Mouse (Mus musculus): ENCODE results near the gene Rbm42.
A peak's percentile ranks its signal among the peaks of the same experiment; 100 is the strongest.

Rbm42 gene

DNA sequence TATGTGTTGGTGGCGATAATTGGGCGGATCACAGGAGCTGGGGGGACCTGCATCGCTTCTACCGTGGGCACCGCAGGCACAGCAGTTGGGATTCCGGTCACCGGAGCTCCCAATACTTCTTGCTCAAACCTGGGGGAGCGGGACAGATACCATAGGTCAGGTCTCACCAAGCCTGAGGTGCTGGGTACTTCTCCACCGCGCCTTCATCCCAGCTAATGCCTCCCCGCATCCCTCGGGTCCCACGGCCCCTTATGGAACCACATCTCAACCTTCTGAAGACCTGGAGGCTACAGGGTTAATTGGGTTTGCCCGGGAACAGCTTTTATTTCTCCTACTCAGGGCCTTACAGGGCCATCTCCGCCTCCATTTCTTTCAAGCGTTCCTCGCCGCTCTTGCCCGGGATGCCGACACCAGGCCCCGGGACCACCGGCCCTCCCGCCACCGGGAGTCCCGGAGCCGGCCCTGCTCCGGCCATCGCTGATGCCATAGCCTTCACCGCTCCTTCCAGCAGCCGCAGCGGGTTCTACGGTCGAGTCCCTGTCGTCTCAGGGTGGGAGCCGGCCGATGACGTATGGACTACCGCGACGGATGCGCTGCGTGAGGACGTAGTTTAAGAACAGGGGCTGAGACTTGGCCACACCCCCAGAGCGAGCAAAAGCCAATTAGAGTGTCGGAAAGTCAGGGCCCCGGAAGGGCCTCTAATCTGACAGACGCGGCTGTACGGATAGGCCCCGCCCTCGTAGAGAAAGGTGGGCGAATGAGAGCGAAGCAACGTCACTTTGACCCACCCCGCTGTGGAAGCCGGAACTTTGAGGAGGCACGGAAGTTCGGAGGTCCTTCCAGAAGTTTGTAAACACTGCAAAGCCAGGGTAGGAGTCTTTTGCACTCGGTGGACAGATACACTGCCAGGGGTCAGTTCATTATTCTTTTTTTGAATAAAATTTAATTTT, at the start of gene Rbm42:
Gene Rbm42, minus strand, starts transcription at position 727 of the 950 bp plus-strand sequence.
- DNase-seq (ENCODE audit: low spot score in 2 of 2), result peak; percentile 99

DNA sequence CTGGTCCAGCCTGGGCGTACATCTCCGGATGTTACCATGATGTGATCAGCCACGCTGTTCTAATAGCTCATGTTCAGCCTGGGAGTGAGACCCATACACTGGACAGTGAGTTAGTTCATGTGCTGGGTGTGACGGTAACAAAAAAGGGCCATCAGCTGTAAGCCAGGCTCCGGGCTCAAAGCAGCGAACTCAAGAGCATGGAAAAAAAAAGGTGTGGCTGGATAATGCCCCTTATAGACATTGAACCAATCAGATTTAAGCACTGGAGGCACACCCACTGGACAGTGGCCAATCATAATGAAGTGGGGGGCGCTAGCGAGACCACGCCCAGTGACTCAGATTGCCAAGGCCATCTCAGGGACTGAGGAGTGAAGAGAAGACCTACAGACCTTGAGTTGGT, 48.5 kb upstream of the Rbm42 start, which contains the start of gene 2200002J24Rik:
Gene 2200002J24Rik, plus strand, starts transcription at position 338 of the 400 bp plus-strand sequence.
- DNase-seq (ENCODE audit: low spot score in 2 of 2), result no peak

DNA sequence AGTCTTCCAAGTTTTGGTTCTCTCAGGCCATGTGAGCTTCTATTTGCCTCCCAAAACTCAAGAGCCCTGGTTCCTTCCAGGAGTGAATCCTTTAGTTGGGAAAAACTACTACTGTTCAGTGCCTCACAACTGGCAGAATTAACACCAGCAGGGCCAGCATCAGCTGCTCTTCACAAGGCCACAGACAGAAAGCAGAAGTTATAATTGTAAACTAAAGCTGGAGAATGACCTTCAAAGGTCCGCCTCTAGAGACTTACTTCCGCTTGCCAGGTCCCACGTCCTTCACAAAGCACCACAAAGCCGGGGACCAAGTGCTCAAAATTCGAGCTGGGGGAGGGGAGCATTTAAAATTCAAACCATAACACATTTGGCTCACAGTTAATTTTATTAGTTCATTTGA, 48.0 kb upstream of the Rbm42 start:
- DNase-seq (ENCODE audit: low spot score in 2 of 2), result no peak

DNA sequence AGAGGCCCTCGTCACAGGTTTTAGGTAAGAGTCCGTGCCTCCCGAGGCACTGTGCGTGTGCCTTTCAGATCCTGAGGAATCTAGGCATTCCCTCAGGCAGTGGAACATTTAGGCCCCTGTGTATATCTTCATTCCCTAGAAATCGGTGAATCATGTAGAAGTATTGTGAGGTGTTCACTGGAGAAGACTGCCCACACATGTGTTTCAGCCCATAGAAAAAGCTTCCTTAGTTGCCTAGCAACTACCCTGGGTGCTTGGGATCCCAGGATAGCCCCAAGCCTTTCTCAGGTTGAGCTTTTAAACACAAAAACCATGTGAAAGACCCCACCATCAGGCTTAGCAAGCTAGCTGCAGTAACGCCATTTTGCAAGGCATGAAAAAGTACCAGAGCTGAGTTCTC, 38.2 kb upstream of the Rbm42 start:
- DNase-seq (ENCODE audit: low spot score in 2 of 2), result peak in 1 of 2 experiments; percentile 19

DNA sequence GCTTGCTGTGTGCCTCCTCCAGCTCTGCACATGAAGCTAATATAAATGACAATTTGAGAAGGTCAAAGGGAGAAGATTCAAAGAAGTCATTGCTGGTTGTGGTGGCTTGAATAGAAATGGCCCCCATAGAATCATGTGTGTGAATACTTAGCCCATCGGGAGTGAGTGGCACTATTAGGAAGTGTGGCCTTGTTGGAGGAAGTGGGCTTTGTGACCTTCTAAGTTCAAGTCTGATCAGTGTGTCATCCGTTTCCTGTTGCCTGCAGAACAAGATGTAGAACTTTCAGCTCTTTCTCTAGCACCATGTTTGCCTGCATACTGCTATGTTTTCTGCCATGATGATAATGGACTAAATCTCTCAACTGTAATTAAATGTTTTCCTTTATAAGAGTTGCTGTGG, 33.3 kb upstream of the Rbm42 start:
- no peak for DNase-seq (ENCODE audit: low spot score in 2 of 2)

DNA sequence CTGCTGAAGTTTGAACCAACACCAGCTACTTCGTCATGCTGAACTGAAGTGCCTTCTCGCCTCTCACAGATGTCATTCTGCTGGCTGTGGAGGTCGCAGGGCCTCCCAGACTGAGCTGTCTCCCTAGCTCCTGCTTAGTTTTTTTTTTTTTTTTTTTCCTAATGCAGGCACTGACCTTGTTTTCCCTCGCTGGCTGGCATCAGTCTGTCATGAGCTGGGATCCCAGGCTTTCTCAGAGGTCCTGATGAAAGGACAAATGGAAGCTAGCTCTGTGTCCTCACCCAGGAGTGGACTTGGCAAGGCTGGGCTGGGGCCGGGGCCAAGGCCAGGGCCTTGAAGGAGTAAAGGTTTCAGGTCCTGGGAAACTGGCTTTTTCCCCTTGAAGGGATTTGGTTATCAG, 31.8 kb upstream of the Rbm42 start:
- no peak for DNase-seq (ENCODE audit: low spot score in 2 of 2)

DNA sequence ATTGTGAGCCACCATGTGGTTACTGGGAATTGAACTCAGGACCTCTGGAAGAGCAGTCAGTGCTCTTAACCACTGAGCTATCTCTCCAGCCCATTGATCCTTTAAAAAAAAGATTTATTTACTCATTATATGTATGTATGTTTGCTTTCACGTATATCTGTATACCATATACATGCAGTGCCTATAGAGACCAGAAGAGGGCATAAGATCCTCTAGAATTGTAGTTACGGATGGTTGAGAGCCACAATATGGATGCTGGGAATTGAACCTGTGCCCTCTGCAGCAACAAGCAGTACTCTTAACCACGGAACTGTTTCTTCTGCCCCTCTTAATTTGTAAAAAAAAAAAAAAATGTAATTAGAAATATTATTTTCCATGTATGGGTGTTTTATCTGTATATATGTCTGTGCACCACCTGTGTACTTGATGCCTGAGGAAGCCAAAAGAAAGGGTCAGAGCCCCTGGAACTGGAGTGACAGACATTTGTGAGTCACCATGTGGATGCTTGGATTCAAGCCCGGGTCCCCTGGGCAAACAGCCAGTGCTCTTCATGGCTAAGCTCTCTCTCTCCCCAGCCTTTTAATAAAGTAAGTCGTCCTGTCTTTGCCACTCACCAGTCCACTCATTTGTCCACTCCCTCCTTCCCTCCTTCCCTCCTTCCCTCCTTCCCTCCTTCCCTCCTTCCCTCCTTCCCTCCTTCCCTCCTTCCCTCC, 28.3 kb upstream of the Rbm42 start:
- DNase-seq (ENCODE audit: low spot score in 2 of 2), result no peak

DNA sequence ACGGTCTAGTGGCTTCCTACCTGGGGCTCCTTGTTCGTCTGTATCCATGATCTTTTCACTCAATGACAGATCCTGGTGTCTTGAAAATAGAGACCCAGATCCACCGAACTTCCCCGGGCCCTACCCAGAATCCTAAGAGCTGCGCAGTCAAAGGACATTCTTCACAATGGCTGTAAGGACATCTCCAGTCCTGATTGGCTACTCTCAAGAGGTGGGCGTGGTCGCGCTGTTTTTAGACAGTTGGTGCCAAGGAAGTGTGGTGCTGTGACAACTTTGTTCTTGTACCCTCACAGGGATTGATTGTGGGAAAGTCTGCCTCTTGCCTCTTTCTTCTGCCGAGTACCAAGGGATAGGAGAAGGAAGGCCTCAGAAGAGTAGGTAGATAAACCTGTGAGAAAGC, 21.4 kb upstream of the Rbm42 start, which contains the start of gene Pmis2:
Gene Pmis2, minus strand, starts transcription at position 126 of the 400 bp plus-strand sequence.
- no peak for DNase-seq (ENCODE audit: low spot score in 2 of 2)

DNA sequence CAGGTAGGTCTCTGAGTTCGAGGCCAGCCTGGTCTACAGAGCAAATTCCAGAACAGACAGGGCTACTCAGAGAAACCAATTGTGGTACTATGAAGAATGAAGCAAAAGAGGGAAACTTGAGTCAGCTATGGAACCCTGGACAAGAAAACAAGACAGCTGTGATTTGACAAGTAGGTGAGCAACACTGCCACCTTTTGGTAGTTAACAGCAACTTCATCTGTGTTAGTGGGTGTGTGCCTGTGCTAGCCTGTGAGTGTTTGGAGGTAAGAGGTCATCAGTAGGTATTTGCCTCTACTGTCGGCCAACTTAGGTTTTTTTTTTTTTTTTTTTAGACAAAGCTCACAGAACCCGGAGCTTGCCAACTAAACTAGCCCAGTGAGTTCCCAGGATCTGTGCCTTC, 19.1 kb upstream of the Rbm42 start:
- no peak for DNase-seq (ENCODE audit: low spot score in 2 of 2)

DNA sequence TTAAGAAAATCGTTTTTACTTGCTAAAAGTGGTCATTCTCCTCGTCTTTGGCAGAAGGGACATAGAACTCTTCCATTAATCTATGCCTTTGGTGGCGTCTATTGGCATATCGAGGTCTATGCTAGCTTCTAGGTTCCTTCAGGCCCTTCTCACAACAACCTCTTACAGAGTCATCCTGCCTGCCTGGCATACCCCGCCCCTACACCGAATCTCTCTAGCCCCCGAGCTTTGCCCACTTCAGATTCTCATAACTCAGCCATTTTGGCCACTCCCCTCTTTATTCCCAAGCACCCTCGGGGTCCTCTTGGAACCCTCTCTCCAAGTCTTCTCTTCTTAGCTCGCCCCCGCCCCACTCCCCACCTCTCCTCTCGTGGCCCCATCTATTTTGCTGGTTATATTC, 15.2 kb upstream of the Rbm42 start:
- DNase-seq (ENCODE audit: low spot score in 2 of 2), result peak in 1 of 2 experiments; percentile 8

DNA sequence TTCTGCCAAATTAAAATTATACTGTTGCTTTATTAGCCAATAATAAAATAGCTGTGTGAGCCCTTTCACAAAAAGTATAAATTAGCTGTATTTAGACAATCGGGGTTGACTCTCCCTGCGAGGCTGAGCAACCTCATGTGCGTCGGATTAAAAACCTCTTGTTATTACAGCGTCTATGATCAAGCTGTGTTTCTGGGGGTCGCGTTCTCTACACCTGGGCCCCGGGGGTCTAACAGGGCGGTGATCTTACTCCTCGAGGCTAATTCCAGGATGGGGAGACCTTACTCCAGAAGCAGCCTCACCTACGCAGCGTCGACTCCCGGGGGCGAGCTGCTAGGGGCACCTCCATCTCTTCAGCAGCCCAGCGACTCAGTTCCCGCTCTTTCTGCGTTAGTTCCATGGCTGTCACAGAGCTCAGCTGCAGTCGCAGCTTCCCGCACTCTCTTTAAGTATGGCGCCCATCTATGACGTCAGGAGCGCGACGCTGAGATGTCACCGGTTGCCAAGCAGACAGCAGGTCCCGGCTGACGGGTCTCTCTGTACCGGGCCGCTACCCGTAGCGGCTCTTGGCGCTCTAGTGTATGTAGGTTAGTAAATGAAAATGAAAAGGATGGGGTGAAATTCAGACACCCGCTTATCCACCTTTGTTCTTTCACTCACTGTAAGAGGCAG, 14.5 kb upstream of the Rbm42 start, which contains the start of gene Haus5:
Gene Haus5, minus strand, starts transcription at position 466 of the 672 bp plus-strand sequence.
- peak; percentile 90 to 95 for DNase-seq (ENCODE audit: low spot score in 2 of 2)

DNA sequence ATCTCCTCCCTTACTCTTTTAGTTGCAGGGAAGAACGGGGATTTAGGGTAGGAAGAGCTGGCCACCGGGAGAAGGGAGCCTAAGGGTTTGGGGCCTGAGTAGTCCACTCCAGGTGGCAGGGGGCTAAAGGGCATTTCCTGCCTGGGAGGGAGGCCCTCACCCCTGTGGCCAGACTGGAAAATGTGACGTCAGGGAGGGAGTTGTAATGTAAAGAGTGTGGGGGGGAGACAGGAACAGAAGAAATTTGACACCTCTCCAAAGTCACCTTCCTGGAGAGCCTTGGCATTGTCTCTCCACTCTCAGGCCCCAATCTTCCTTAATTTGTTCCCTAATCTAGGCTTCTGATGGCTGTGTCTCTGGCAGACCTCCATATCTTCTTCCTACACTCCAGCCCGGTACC, 11.0 kb downstream of the Rbm42 start:
- DNase-seq (ENCODE audit: low spot score in 2 of 2), result no peak

DNA sequence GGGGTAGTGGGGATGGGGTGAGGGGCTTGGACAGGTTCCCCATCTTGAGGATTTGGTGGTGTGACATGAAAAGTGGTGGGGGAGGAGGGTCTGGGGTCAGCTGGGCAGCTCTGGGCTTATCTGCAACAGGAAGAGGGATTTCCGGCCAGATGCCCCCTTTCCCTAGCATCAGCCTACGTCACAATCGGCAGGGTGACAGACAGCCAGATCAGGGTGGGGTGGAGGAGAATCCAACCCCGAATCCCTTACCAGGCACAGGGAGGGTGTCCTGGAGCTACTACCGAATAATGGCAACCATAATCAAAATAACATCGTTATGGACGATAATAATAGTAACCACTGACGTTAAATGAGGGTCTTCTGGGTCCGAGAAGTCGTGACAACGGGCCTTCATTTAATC, 13.7 kb downstream of the Rbm42 start:
- no peak for DNase-seq (ENCODE audit: low spot score in 2 of 2)

DNA sequence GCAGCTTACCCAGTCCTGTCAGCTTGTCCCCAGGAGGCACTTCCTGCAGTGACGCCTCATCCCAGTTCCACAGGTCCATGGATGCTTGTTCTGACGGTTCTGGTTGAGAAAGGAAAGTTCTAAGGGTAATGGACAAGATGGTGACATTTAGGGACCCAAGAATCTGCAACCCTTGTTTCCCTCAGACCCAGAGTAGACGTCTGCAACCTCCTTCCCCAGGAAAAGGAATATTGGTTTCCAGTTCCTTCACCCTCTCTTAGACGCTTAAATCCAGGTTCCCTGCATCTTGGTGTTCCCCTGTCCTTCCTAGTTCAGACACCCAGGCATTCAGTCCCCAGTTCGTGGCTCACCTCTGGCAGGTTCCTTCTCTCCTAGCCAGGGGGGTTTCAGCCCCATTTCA, 14.4 kb downstream of the Rbm42 start, which contains the start of gene Etv2:
Gene Etv2, minus strand, starts transcription at position 101 of the 400 bp plus-strand sequence.
- DNase-seq (ENCODE audit: low spot score in 2 of 2), result no peak

DNA sequence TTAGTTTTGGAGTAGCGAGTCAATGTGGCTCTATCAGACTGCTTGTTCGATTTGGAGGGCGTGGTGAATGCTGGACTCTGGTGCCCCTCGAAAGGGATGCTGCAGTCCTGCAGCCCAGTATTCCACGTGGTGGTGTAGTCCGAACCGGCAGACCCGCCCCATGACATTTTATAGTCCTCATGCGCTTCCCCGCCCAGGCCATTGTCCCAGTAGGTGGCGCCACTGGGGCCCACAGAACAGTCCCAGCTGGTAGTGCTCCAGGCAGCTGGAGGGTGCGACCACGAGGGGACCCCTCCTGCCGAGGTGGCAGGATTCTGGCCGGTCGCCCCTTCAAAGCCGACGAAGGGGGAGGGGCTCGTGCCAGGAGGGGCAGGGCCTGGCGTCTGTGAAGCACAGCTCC, 15.5 kb downstream of the Rbm42 start:
- DNase-seq (ENCODE audit: low spot score in 2 of 2), result no peak

DNA sequence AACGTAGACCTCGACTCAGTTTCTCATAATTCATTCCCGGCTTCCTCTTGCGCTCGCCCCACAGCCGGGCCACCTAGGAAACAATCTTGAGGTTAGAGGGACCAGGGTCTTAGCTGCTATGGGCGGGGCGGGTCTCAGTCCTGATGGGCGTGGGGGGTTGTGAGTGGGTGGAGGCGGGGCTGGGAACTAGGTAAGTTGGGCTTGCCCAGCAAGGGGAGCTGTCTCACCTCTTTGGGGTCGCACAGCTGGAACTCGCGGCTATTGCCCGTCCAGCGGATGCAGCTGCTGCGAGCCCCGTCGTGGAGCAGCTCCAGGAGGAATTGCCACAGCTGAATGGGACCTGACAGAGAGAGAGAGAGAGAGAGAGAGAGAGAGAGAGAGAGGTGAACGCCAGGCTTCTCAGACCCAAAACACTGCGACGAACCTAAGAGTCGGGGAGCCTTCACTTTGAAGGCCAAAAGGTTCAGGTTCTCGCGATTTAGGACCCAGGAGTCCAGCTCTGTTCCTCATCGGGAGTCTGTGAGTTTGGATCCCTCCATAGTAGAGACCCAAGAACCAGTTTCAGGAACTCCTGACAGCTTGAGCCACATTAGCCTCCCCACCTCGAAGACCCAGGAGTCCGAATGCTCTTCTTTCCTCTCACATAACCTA, 16.2 kb downstream of the Rbm42 start:
- DNase-seq (ENCODE audit: low spot score in 2 of 2), result no peak

DNA sequence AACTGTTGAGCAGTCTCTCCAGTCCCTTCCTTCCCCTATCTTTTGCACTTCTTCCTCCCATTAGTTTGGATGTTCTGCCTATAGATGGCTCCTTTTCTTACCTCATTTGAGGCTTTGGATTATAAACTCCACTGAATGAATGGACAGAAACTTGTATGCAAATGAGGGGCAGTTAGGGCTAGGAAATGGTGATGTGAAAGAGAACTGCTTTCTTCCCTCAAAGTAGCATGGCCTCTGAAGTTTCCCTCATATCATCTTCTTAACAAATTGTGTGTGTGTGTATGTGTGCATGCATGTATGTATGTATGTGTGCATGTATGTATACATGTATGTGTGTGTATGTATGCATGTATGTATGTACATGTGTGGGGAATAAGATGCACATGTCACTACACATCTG, 21.1 kb downstream of the Rbm42 start:
- DNase-seq (ENCODE audit: low spot score in 2 of 2), result no peak

DNA sequence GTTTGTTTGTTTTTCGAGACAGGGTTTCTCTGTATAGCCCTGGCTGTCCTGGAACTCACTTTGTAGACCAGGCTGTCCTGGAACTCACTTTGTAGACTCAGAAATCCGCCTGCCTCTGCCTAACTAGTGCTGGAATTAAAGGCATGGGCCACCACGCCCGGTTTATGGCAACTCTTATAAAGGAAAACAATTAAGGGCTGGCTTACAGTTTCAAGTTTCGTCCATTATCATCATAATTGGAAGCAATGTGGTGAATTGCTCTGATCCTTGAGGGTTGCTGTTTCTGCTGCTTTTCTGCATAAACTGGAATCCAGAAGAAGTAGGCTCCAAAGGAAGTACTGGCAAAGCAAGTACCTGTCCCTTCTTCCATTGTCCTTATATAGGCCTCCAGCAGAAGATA, 23.5 kb downstream of the Rbm42 start:
- no peak for DNase-seq (ENCODE audit: low spot score in 2 of 2)

DNA sequence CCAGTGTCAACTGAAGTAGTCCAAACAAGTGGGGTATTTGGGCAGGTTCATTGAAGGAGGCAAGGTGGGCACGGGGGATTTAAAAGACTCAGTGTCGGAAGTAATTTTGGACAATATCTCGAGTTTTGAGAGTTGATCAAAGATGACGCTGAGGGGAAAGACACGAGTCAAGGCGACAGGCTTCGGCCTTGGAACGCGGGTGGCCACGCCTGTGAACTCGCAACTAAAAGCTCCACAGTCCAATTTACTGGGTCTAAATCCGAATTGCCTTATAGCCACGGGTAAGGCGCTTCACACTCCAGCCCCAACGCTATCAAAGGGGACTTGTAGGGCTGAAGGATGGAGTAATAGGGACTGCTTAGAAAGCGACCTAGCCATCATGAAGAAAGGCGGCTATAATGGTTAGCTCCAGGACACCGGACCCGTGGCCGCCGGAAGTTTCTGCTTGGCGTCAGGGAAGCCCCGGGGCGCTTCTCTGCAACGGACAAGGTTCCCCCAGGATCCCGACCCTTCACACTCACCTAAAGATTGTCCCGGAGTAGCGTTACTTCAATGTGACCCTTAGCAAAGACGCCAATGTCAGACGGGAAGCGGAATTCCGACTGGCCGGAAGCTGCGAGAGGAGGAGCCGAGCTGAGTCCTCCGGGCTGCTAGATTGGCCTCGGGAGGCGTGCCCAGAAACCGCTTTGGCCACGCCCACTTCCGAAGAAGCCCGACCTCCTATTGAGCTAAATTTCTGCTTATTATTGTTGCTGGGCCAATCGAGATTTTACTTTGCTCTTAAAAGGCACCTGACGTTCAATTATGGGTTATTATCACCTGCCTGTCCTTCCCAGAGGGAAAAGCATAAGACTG, 24.4 kb downstream of the Rbm42 start, which contains the start of gene Cox6b1:
Gene Cox6b1, minus strand, starts transcription at position 622 of the 855 bp plus-strand sequence.
- DNase-seq (ENCODE audit: low spot score in 2 of 2), result peak; percentile 78 to 83

DNA sequence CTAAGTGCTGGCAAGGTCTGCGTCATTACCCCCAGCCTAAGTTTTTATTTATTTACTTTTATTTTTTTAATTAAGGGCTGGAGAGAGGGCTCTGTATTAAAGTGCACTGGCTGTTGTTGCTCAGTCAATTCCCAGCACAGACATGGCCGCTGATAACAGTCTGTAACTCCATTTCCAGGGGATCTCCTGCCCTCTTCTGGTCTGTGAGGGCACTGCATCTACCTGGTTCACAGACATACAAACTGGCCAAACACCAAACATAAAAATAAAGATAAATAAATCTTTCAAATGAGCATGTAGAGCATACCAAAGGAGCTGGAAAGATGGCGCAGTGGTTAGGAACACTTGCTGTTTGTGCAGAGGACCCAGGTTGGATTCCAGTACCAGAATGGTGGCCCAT, 30.9 kb downstream of the Rbm42 start:
- no peak for DNase-seq (ENCODE audit: low spot score in 2 of 2)

Data from frontal cortex, postnatal 36 days (tissue).